ENCODE assay signal across 11 mouse cellular contexts in genomic region chr7:37362879-37363278, GRCm38 (mm10).
DNase-seq lines count a peak whose midpoint lies in the region; ATAC-seq and TF ChIP-seq lines count a peak whose summit lies in the region.
"Had no signal": no experiment of that assay in that cellular context is flagged by ENCODE, and none has a peak within 500 bp of the region (broad histone marks: within the 10 kb centered on the region; RNA-seq: fewer than 3 reads in every experiment).

No protein-coding gene starts in this region.

- peaks cover 33% of the 10 kb centered on the region for H3K4me1 ChIP-seq in heart, embryonic 13.5 days
- H3K4me1 ChIP-seq in hindbrain, embryonic 11.5 days (replicated peaks; ENCODE audit: control insufficient read depth, insufficient read depth, low read length): peaks cover 2% of the 10 kb centered on the region
- H3K4me1 ChIP-seq in midbrain, embryonic 12.5 days: peaks cover 53% of the 10 kb centered on the region
- H3K4me1 ChIP-seq: megakaryocyte, embryonic 14.5 days had no signal

- no peaks in the 10 kb centered on the region for H3K36me3 ChIP-seq in heart, embryonic 13.5 days
- H3K36me3 ChIP-seq in hindbrain, embryonic 11.5 days (ENCODE audit: control insufficient read depth, insufficient read depth, low read length): no peaks in the 10 kb centered on the region
- H3K36me3 ChIP-seq in midbrain, embryonic 12.5 days: no peaks in the 10 kb centered on the region

- no peaks in the 10 kb centered on the region for H3K9me3 ChIP-seq in heart, embryonic 13.5 days
- H3K9me3 ChIP-seq in hindbrain, embryonic 11.5 days (ENCODE audit: control insufficient read depth, low read length): no peaks in the 10 kb centered on the region
- no peaks in the 10 kb centered on the region for H3K9me3 ChIP-seq in midbrain, embryonic 12.5 days
- H3K9me3 ChIP-seq: megakaryocyte, embryonic 14.5 days had no signal

- TF ChIP-seq POLR2A in brain, embryonic 14.5 days (IDR thresholded peaks at IDR 0.05; ENCODE audit: borderline replicate concordance, extremely low read depth, insufficient read depth, insufficient read length, poor library complexity, severe bottlenecking): no peak

- H3K4me2 ChIP-seq in heart, embryonic 13.5 days: peak overlapping the region; percentile 75
- no peak overlapping the region for H3K4me2 ChIP-seq in hindbrain, embryonic 11.5 days (replicated peaks; ENCODE audit: low read depth, low read length)
- H3K4me2 ChIP-seq in midbrain, embryonic 12.5 days (replicated peaks): peak overlapping the region; percentile 43; the same call in 1 of the 2 replicates

- ATAC-seq in heart, embryonic 13.5 days (ENCODE audit: extremely low read depth, insufficient number of reproducible peaks, low FRiP score, low TSS enrichment): no peak
- no peak for ATAC-seq in hindbrain, embryonic 11.5 days (ENCODE audit: low FRiP score)
- no peak for ATAC-seq in midbrain, embryonic 12.5 days (ENCODE audit: low FRiP score, low read depth)

- peak overlapping the region; percentile 54; the same call in 1 of the 2 replicates for H3K27ac ChIP-seq in heart, embryonic 13.5 days (replicated peaks)
- peak overlapping the region; percentile 43 for H3K27ac ChIP-seq in hindbrain, embryonic 11.5 days (ENCODE audit: low read depth, low read length)
- peak overlapping the region; percentile 87 for H3K27ac ChIP-seq in midbrain, embryonic 12.5 days (replicated peaks)

- intact Hi-C loops in left cerebral cortex, postnatal 4 days (cut with DNase I): no loop called here

- no peak for TF ChIP-seq CTCF in brain, embryonic 14.5 days (IDR thresholded peaks at IDR 0.05; ENCODE audit: borderline replicate concordance, extremely low read depth, insufficient read depth, insufficient read length)

- H3K9ac ChIP-seq in heart, embryonic 13.5 days: peak overlapping the region; percentile 74; the same call in 1 of the 2 replicates
- no peak overlapping the region for H3K9ac ChIP-seq in hindbrain, embryonic 11.5 days (ENCODE audit: low read depth, low read length)
- no peak overlapping the region for H3K9ac ChIP-seq in midbrain, embryonic 12.5 days (replicated peaks)

- no peak for DNase-seq in heart, adult 9 months (ENCODE audit: low spot score in 2 of 2)
- DNase-seq in brain, embryonic 14.5 days (ENCODE audit: low read depth): peak; percentile 59
- DNase-seq in hindbrain, embryonic 11.5 days (ENCODE audit: low spot score): no peak
- DNase-seq in layer of hippocampus, adult 11-12 months (ENCODE audit: low spot score): no peak
- DNase-seq in layer of hippocampus, postnatal 14 days (ENCODE audit: low spot score in 2 of 2): no peak
- DNase-seq in left cerebral cortex, postnatal 4 days: no peak
- DNase-seq: cerebellum, adult 2 months; layer of hippocampus, adult 9-11 months had no signal

- H3K4me3 ChIP-seq in heart, embryonic 13.5 days: peak overlapping the region; percentile 47; the same call in 1 of the 2 replicates
- H3K4me3 ChIP-seq in hindbrain, embryonic 11.5 days (ENCODE audit: low read depth, low read length): no peak overlapping the region
- no peak overlapping the region for H3K4me3 ChIP-seq in midbrain, embryonic 12.5 days
- H3K4me3 ChIP-seq: megakaryocyte, embryonic 14.5 days had no signal

- H3K27me3 ChIP-seq in heart, embryonic 13.5 days (replicated peaks): no peaks in the 10 kb centered on the region
- no peaks in the 10 kb centered on the region for H3K27me3 ChIP-seq in hindbrain, embryonic 11.5 days (ENCODE audit: control insufficient read depth, insufficient read depth, low read length)
- H3K27me3 ChIP-seq in midbrain, embryonic 12.5 days: no peaks in the 10 kb centered on the region

- 46% methylated on average over 8 of the region's 8 CpGs for WGBS in heart, embryonic 13.5 days
- 31% methylated on average over 8 of the region's 8 CpGs for WGBS in hindbrain, embryonic 11.5 days
- WGBS in midbrain, embryonic 12.5 days: 7% methylated on average over 8 of the region's 8 CpGs
